Mouse (Mus musculus) cerebellum, adult 11 months (tissue): ENCODE results near the gene Pigo.

Experiments used
- DNase-seq: peaks from one replicate; pipeline ENCODE4 v3.0.0; 2022

The Pigo gene

DNA sequence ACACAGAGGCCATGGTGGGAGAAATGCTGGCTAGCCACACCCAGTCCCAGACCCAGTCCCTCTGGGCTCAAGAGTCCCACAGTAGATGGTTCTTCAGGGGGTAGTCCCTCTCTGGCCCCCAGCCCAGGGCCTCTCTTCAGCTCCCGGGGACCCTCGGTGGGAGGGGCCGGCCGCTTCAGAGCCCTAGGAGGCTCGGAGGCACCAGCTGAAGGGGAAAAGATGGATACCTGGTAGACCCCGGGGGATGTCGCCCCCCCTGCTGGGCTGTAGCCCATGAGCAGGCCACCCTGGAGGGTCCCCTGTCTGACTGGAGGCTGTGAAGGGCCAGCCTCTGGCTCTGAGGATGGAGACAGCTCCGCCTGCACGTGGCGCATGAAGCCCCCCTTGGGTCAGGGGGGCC lies 10.7 kb upstream of the Pigo start:
- peak; percentile 34 for DNase-seq

DNA sequence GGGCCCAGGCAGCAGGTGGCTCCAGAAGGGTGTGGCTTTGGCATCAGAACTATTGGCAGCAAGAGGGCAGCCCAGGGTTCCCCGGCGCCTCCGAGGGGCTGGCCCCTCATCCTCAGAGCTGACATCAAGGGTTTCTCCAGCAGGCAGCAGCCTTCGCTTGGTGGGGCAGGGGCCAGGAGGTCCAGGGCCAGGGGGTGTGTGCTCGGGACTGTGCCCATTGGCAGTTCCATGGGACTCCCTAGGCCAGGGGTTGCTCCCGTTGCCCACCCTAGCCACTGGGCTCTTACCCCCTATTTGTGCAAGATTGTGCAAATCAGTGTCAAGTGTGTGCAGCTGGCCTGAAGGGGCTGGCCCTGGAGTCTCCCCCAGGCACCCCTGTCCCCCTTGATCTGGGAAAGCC lies 10.2 kb upstream of the Pigo start:
- DNase-seq: no peak

DNA sequence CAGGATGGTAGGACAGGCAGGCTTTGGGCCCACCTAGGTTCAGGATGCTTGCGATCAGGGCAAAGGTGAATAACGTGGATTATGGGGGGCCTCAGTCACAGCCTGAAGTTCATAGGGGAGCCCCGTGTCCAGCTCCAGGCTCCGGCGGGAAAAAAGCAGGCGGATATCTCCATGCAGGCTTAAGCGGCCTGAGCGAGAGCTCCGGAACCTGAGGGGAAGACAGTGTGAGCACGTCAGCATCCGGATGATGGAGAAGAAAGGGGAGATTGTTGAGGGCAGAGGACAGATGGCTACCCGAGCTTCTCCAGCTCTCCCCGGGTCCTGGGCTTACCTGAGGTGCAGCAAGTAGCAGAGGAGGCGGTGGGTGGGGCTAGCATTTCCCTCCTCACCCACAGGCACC lies 7.9 kb upstream of the Pigo start:
- no peak for DNase-seq

DNA sequence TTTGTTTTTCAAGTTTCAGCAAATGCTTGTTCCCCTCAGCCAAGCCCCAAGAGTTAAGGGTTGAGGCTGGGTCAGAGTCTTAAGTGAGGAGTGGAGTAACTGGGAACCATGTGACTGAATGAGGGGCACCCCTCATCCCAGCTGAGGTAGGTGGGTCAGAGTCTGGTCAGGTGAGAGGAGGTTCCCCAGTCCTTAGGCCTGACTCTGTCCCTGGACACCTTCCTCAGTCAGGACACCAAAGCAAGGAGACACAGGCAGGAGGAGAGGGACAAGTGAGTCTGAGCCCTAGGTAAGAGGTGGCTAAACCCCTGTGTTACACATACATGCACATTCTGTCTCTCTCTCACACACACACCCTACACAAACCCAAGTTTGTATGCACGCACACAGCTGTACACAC lies 6.9 kb upstream of the Pigo start:
- DNase-seq: no peak

DNA sequence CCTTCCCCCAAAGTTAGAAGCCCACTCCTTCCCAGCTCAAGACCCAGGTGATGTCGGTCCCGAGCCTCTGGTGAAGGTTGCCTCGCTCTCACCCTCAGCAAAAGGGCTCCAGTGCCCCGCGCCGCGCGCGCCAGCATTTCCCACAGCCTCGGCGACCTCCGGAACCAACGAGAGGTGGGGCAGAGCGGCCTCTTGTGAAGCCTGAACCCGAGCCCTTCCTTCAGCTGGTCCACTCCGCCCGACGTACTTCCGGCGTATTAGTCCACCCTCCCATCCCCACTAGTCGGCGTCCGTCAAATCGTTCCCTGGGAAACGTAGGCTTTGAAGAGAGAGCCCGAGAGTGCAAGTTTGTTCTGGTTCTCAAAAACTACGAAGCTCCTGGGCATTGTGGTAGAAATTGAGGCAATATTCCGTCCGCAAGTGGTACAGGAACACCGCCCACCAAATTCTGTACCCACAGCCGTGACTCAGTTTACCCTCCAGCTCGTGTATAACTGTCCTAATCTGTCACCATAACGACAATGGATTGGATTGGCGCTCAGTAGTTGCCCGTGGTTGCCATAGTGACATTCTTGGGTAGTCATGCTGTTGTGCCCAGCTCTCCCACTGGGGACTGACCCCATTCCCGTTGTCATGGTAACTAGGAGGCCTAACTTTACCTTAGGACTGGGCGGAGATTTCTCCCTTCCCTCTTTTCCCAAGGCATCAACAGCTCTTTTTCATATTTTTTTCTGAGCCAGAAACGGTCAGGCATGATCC lies 5.8 kb upstream of the Pigo start, which contains the start of gene Stoml2:
Gene Stoml2 (minus strand): TSS at position 474 of the 759 bp plus-strand sequence.
- DNase-seq: peak; percentile 92

DNA sequence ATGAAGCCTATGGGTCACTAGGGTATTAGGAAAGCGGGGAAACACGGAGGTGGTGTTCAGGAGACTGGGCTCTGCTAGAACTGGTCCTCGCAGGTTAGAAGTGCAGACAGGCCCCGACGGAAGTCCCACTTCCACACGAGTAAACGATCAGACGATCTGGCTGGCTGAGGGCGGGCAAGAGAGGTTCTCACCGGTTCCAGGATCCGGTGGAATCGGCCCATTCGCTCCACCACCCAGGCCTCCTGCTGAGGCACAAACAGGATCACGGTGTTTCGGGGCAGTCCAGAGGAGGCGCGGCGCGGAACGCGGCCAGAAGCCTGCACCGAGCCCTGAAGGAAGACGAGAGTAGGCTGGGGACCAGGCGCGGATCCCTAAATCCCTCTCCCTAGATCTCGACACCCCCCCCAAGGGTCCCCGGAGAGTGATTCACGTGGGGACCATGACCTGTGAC lies 5.2 kb upstream of the Pigo start:
- no peak for DNase-seq

DNA sequence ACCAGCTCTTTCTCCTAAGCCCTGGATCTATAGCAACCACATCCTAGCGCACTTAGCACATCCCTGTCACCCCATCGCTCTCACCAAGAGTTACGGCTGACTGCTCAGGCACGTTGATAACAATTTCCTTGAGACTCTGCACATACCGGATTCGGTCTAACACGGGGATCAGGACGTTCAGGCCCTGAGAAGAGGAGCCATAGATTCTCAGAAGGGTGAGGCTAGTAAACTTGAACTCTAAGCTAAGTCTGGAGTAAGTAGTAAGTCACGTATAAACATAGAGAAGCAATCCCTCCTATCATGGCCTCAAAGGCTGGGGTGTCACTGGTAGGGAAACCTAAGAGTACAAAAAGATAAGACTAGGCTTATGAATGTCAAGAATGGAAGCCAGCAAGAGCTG lies 4.7 kb upstream of the Pigo start:
- no peak for DNase-seq

DNA sequence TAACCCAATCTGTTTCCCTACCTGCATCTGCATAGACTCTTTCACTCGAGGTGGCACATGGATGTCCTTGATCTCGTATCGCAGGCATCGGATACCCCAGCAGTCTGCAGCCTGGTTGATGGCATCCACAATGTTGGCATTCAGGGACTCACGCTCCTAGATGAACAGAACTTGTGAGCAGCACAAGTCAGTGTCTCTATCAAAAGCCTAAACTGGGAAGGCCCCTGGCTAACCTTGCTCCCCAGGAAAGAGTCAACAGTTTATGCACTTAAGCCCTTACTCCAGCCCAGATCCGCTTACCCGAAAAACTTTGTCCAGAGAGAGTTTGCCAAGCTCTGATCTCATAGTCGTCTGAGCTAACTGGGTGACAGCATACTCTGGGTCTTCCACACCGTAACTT lies 4.1 kb upstream of the Pigo start:
- no peak for DNase-seq

DNA sequence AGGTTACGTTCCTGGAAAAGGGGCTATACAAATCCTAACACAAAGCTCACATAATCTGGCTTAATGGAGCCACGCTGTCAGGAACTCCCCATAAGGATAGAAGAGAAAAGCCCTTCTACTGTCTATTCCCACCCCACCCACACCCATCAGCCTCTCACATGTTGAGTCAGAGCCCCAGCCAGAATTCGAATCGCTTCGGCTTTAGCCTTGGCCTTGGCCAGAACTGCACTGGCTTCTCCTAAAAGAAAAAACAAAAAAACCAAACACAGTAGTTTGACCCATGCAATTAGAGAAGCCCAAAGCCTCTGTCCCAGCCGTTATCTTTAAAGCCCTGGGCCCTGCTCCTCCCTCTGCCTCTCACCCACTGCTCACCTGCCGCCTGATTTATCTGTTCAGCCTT lies 3.5 kb upstream of the Pigo start:
- no peak for DNase-seq

DNA sequence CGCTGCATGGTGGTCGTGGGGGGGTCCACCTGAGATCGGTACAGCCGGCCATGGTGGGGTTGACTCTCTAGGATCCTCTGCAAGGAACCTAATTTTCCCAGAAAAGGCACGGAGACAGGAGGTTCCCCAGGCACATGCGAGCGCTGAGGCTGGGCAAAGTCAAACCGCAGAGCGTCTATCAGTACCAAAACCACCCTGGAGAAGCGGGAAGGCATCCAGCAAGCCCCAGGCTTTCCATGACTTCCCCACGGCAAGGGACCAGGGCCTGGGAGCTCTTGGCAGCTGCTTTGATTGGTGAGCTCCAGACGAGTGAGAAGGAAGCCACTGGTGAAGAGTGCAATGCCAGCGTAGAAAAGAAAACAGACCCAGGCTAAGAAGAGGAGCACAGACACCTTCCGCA lies 946 bp downstream of the Pigo start:
- no peak for DNase-seq

DNA sequence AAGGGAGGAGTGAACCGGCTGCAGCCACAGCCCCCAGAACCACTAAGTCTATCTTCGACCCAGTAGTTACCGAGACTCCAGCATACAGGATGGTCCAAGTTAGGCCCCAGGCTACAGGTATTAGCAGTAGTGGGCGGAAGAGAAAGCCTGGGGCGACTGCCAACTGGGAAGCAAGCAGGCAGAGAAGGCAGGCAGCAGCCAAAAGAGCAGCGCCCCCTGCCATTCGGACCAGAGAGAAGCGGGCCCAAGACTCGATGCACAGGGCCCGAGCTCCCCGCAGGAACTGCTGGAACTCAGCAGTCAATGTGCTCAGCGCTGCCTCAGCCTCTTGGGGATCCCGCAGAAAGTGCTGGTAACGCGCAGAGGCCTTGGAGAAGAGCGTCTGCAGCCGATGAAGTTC lies 4.3 kb downstream of the Pigo start:
- DNase-seq: no peak

DNA sequence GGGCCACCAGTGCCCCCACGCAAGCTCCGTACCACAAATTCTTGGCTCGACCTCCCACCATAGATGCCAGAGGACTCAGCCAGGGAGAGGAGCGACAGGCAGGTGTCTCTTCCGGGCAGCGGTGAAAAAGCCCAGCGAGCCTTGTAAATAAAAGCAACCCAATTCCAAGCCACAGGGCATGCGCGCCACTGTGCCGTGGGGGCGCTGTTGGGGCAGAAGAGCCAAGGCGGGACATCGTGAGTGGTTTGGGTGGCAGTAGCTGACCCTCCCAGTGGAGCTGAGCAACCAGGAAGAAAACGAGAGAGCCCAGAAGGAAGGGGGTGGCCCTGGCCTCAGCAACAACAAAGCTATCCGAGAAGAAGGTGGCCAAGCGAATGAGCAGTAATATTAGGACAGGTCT lies 4.7 kb downstream of the Pigo start:
- no peak for DNase-seq

DNA sequence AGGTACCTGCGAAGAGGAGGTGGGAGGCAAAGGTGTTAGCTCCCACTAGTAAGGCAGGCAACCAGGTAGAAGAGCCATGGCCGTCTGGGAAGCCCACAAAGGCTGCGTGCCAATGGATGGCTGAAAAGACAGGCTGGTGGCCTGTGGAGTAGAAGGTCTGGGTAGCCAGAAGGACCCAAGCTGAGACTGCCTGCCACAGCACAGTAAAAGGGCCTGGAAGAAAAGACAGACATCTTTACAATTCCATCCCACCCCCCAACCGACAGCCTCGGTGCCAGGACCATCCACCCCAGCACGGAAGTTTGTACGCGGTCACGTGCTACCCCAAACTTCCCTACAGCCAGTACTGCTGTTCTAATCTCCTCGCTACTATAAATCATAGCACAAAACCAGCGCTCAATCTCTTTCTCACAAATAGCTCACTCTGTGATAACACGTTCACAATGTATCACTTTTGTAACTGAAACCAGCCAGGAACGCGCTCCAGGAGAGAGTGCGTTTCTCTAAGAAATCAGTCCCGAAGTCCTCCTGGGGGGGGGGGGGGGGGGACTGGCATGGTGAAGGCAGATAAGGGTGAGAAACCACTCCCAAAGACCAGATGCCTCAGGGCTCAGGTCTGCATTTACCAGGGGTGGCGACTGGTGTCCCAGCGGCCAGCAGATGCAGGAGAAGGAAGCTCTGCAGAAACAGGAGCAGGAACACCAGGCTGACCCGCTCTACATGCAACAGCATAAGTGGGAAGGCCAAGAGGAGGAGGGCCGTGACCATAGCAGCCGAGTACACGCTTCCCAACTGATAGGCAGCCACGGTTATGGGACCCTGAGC lies 5.8 kb downstream of the Pigo start:
- DNase-seq: no peak

DNA sequence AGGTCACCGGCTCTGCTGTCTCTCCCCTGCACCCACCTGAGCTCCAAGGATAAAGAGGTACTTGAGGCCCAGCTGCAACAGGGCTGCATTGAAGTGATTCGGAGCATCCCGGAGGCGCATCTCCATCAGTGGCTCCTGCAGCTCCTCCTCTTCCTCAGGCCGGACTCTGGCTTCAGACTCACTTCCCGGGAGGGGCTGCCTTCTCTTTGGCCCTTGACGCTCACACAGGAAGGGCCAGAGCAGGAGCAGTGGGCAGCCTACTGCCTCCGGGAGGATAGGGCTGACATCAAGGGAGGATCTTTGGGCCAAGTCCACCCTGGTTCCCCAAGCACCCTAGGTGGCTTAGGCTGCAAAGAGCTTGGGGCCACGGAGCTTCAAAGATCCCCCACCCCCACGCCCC lies 6.4 kb downstream of the Pigo start:
- no peak for DNase-seq

DNA sequence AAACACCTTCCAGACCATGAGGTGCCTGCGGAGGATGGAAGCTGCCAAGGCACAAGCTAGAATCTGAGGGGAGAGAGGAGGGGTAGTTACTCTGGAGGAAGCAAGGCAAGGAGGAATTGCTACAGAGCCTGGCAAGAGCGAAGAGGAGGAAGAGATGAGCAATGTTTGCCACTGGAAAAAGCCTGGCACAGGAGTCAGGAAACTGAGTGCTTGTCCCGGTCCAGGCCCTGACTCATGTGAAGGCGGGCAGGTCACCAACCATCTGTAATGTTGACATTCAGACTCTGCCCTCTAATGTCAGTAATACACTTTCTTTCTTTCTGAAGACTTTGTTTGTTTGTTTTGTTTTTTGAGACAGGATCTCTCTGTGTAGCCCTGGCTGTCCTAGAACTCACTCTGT lies 7.5 kb downstream of the Pigo start:
- DNase-seq: no peak

DNA sequence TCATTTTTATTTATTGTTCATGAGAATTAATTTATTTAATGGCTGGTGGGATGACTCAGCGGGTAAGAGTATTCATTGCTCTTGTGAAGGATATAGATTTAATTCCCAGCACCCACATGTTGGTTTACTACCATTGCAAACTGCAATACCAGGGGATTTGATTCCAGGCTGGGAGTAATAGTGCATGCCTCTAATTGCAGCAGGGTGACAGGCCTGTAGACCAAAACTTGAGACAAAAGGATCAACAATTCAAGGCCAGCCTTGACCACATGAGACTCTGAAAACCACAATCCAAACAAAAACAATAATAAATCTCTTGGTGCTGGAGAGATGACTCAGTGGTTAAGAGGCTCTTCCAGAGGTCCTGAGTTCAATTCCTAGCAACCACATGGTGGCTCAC lies 13.5 kb downstream of the Pigo start:
- DNase-seq: no peak

DNA sequence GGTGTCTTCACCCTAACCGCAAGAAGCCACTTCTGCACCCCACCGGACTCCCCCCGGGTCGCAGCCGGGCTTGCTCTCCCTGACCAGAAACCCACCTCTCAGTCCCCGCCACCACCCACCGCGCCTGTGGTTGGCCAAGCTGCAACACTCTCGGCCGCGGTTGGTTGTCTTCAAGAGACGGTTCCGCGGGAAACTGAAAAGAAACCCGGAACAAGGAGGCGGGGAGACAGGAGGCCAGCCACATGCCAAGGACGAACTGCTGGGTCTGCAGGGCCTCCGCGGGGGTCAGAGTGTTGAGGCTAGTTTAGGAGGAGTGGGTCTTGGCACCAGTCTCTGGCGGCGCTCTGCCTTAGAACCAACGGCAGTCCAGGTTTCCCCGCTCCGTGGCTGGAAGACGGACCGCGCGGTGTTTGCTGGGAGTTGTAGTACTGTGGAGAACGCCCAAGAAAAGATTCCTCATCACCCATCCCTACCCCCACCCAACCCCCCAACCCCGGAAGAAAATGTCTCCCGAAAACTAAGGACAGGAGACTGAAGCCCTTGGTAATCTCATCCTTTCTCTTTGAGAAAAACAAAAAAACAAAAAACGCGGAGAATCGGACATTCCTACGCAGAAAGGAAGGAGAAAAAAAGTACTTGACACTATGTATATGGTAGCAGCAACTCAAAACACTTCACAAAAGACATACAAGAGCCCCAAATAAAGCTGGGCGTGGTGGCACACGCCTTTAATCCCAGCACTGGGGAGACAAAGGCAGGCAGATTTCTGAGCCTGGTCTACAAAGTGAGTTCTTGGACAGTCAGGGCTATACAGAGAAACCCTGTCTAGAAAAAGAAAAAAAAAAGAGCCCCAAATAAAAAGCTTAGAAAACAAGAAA lies 15.2 kb downstream of the Pigo start, which contains the start of gene Fancg:
Gene Fancg (minus strand): TSS at position 346 of the 878 bp plus-strand sequence.
- DNase-seq: peak; percentile 66

DNA sequence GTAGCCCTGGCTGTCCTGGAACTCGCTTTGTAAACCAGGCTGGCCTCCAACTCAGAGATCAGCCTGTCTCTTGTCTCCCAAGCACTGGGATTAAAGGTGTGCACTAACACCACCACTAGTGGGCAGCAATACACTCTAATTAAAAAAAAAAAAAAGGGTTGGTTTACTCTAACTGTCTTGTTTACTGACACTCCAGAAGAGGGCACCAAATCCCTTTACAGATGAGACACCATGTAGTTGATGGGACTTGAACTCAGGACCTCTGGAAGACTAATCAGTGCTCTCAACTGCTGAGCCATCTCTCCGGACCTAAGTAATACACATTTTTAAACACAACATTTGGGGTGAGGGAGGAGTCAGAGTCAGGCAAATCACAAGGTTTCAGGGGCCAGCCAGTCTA lies 19.9 kb downstream of the Pigo start:
- DNase-seq: no peak

DNA sequence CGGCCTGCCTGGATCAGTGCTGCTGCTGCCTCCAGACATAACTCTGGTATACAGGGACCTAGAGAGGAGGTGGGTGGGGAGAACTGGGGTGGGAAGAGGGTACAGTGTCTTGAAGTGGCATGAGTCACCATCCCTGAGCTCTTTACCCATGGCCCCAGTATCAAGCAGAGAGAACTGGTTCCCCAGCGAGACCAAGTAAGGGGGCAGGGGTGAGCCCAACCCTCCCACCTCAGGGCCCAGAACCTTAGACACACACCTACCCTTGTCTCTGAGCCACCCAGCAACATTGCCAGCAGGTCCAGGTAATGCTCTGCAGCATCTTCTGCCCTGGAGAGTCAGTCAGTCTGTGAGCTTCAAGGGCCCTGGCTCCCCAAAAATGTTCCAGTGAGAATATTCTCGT lies 20.7 kb downstream of the Pigo start:
- DNase-seq: no peak

DNA sequence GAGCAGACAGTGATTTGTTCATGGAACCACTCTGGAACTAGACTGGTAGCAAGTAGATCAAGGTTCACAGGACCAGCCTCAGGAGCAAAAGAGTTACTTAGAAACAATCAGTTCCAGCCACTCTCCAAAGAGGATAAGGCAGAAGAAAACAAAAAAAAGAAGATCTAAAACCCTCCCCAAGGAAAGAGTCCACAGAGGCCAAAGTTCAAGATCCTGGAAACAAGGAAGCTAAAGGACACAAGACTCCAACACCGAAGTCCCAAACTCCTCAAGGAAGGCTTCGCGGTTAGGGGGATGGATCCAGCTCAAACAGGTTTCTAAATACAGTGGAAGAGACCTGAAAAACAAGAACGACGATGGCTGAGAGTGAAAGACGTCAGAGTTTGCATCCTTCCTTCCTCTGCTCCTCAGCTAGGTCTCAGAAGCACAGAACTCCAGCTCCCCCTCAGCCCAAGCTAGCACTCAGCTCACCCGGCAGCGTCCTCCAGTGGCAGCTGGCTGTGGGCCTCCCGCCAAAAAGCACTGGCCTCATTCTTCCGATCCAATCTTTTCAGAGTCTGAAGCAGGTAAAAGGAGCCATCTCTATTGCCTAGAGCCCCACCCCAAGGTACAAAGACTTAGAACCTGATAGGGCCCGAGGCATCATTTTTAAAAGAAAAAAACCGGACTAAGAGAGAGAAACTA lies 22.7 kb downstream of the Pigo start:
- no peak for DNase-seq

DNA sequence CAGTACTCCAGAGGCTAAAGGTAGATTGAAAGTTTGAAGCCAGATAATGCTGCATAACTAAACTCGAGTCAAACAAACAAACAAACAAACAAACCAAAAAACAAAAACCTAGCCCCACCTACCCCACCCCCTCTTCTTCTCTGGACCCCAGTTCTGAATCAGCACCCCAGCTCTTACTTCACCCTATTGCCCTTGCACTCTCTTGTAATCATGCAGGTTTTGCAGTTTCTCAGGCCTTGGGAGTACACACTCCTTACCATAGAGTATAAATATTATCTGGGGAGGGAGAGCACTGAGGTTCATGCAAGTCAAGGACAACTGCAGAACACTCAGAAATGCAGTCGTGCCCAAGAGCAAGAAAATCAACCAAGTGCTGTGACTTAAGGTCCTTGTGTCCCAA lies 24.3 kb downstream of the Pigo start:
- DNase-seq: no peak

DNA sequence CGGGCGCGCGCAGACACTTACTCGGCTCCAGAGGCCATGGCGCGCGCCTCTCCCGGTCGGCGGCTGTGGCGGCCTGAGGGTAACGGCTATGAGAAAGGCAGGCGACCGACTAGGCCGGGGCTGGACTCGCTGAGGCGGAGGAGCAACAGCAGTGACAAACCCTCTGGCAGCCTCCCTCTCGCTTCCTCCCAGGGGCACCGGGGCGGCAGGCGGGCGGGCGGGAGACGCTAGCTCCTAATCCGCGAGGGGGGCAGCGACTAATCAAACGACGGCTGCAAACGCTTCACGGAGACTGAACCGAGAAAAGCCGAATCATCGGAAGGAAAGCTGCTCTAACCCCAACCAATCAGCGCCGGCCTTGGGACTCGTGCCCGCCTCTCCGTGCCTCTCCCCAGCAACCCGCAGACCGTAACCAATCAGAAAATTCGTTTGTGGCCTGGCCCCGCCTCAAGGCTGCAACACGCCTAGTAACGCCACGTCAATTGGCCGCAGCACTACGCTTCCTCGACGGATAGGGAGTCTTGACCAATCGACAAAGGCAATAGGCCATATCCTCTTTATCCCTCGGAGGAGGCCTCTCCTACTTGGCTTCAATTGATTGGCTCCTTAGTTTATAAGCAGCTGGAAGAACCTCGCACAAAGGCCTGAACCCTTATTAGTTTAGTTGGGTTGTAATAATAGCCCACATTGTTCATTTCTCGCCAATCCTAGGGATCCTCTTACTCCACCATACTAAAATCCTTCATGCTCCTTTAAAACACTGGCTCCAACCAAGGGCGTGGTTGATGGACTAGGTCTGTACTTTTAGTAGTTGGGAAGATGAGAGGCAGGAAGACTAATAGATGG lies 25.3 kb downstream of the Pigo start, which contains the start of gene Vcp:
Gene Vcp (minus strand): TSS at position 367 of the 846 bp plus-strand sequence.
- DNase-seq: peak; percentile 99
